Mouse (Mus musculus): ENCODE measurements at regions not wholly inside any gene's neighbourhood (a gene's known extent, or its start where the extent isn't known, plus 50 kb on each side); places are given as distances from the start of the nearest gene placed in this dataset.

DNA sequence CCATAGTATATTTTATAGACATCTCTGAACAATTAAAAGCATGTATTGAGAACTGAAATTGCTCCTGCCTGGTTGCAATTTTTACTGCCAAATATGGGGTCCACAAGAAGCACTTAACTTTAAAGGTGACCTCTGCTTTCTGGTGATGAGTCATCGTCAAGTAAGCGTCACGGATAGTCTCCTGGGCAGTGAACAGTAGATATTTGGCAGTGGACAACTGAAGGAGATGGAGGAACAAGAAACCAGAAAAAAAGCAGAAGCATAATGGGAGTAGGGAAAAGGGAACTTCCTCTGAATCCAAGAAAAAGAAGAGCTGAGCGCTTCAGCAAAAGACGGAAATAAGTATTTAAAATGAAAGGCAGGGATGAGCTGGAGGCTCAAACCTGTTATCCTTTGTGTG, 199.3 kb downstream of the Sox4 start:
- DNase-seq (ENCODE audit: low spot score) = no peak

DNA sequence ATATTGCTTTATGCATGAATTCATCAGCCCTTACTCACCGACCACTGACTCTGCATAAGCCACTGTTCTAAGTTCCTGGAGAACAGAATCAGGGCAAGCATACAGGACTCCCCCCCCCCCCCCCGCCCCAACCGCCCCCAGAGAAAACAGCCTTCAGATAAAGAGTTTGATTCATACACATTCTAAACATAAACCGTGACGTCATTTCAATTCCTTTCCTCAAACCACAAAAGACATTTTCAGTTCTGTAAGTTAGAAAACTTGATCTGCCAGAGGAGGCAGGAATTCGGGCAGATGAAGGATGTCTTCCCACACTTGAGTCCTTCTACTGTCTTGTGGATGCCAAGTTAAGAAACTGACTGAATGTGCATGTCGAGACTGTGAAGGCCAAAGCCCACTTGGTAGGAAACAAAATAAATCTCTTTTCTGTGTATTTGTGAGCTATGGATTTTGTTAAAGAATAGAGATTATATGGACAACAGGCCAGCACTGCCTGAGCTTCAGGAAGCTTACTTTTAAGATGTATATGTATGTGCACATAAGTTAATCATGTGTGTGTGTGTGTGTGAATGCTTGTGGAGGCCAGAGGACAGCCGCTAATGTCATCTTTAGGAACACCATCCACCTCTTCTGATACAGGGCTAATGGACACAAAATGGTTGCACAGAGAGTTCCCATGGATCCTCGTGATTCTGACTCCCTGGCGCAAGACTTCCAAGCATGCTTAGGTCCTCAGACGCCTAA, 202.4 kb downstream of the Sox4 start:
- DNase-seq (ENCODE audit: low spot score) = no peak

DNA sequence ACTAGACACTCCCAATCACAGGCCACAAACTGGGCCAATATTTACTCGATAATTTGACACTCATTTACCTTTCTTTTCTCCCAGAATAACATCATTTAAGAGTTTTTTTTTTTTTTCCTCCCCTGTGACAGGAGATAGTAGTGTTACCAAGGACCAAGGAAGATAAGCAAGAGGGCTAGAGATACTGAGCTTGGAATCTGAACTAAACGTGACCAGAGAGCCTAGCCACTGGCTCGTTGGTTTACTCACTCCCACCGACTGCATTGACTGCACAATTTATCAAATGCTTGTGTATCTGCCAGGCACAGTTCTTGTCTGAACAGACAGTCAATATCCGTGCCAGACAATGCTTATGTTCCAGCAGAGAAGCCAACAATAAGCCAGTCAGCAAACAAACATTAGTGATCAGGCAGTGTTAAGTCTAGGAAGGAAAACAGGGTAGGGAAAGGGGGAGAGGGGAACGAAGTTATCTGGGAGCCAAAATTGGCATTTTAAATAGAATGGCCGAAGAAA, 213.3 kb downstream of the Sox4 start:
- DNase-seq (ENCODE audit: low spot score) = no peak

DNA sequence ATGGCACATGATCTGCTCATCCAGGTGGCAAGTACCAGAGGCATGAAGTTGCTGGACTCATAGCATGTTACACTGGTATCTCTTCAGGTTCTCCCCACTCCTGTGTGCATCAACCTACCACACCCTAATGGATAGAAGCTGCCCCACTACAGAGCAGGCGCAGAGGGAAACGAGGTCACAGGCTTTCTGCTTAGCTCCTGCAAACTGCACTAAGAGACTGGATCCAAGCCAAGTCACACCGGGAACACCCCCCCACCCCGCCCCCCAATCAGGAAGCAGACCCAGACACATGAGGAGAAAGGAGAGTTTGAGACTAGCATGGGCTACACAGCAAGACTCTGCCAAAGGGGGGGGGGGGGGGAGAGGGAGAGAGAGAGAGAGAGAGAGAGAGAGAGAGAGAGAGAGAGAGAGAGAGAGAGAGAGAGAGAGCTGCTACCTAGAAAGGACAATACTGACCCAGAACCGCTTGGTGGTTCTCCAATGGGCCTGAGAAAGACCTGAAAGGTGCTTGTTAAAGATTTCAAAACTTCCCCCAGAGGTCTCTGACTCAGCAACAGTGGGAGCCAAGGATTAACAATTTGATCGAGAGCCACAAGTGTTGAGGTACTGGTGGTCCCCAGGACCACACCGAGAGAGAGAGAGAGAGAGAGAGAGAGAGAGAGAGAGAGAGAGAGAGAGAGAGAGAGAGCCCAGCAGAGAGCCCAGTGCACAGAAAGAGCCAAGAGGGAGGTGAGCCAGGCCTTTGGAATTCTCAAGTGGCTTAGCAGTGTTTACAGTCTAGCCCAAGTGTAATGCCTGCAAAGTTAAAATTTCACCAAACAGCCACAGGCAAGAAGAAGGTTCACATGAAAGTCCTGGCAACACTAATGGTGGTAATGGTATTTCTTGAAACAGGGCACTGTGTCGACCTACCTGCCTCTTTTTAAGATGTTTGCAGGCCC, 215.1 kb downstream of the Sox4 start:
- no peak for DNase-seq (ENCODE audit: low spot score)

DNA sequence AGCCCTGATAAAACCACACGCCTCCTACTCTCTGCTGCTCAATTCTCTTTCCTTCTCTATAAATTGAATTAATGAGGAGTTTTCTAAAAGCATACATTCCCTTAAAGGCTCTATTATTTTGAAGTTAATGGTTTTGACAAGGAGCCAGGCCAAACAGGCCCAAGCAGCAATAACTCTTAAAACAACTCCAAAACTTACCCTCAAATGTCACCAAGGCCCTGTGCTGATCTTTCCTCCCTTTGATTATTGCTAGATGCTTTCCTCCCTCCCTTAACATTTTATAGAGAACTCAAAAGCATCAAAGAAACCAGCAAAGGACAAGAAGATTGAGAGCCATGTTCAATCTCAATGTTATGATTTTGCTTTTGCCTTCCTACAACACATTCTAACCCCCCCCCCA, 221.0 kb downstream of the Sox4 start:
- DNase-seq (ENCODE audit: low spot score) = no peak

DNA sequence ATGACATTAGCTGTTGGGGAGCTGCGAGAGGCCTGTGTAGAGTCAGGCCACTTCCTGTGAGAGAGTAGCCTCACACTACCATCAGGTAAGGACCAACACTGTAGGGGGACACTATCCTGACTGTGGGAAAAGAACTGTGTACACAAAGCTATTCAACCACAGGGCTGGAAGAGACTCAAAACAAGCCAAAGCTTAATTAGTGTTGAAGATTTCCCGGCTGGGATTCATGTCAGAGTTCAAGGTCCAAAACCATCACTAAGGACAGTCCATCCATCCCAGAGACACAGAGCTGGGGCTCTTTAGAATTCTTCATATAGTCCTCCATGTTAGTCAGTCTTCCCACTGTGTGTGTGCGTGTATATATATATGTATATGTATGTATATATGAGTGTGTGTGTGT, 221.5 kb downstream of the Sox4 start:
- DNase-seq (ENCODE audit: low spot score) = no peak

DNA sequence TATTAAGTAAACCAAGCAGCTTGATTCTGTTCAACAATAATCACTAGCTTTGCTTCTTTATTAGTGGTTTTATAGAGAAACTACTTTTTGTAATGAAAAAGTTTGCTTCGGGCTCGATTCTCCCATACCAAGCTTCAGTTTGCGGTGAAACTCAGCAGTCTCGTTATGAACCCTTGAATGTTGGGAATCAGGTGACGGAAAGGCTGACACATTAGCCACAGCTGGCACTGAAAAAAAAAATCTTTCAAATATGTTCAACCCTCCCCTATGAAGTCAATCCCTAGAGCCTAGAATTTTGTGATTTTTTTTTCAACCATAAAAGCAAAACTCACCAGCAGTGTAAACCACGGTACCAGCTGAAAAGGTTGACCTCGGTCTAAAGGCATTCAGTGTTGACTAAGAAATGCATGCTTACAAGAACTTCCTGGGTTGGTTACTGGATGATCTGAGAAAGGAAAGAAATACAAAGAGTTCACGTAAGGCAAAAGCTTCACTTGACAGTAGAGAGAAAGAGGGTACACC, 223.4 kb downstream of the Sox4 start:
- DNase-seq (ENCODE audit: low spot score) = no peak

DNA sequence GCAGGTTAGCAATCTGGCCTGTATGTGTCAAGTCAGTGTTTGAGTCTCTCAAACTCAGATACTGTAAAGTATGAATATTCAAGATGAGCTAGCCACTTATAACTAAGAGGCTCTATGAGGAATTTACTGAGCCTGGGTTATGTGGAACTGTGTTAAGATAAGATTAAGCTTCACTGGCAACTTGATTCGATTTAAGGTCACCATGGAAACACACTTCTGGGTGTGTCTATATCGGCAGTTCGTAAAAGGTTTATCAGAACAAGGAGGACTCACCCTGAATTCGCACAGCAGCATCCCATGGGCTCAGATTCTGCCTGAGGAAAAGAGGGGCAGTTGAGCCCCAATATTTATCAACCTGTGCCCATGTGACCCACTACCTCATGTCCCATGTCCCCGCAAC, 224.7 kb downstream of the Sox4 start:
- DNase-seq (ENCODE audit: low spot score) = no peak

DNA sequence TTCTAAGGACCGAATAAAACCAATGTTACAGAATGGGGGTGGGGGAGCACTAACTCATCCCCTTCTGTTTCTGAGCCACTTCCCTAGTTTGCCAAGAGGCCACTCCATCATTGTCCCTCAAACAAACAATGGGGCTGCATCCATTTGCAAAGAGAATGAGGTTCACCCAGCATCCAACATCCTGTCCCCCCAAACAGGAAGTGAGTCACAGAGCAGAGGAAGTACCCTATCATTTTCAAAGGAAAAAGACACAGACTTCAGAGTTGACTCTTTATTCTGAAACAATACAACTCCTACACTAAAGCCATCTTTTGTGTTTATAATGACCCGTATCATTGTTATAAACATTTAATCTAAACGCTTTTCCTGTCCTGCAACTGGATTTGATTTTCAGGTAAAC, 229.2 kb downstream of the Sox4 start:
- DNase-seq (ENCODE audit: low spot score) = peak; percentile 30

DNA sequence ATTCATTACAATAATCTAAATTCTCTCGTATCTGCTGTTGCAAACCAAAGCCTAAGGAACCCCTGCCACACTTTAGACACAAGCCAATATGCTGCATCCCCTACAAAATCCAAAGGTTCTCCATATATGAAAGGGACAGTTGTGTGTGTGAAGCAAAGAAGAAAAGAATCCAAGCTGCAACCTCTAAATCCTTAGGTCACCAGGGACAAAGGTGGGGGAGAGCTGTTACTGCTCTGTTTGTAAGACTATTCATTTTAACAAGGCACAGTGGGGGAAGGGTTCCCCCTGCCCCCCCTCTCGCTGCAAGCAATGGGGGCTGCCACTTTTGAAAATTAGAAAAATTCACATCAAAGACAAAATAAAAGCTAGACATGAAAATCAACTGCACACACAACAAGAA, 231.4 kb downstream of the Sox4 start:
- no peak for DNase-seq (ENCODE audit: low spot score)

DNA sequence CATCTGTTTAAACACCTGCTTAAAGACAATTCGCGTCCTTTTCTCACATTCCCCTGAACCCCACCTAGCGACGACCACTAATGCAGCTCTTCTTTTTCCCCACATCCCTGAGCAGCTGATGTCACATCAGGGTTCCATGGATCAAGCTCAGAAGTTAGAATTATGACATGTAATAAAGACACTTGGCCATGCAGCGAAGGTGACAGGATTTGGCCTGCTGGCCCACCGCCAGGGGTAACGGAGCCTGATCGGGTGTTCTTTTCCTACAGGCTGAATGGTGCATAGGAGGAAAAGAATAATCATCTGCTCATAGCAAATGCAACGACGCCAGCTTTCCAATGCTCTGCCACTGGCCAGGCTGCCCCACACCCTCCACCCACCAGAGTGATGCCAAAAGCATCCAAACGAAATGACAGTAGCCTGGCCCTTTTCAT, 231.9 kb downstream of the Sox4 start:
- DNase-seq (ENCODE audit: low spot score) = no peak

DNA sequence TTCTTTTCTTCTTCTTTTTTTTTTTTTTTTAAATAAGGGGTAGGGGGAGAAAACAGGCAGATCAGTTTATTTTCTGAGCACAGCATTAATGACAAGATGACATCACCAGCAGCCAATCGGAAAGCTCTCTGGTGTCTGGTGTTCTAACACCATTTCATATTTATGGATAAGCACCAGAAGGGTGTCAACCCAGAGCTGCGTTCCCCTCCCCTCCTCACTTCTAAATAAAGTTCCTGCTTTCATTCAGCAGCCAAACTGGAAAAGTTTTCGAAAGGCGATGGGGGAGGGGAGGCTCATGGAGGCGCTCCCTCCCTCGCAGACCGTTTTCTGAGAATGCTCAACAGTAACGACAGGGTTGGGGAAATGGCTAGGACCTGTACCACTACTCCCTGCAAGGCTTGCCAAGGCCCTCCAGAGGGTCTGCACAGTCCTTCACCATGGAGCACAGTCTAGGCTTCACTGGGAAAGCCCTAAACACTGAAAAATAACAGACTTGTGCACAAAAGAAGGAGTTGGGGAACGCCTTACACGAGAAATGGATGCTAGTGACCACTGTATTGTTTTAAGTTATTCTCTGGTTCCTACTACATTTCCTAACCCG, 232.8 kb downstream of the Sox4 start:
- DNase-seq (ENCODE audit: low spot score) = peak; percentile 42

DNA sequence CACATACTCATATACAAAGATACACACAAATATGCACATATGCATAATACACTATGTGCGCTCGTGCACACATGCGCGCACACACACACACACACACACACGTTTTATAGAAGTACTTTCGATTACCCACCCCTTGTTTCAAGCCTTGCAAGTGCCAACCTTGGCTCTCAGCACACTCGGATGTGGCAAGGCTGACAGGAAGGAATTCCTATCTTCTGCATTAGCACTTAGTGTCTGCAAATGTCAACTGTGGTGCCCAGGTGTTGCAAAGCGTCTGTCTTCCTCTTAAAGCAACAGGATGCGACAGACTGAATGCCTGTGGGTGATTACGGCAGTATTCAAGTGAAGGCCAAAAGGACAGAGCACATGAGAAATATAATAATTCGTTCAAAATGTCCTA, 233.3 kb downstream of the Sox4 start:
- DNase-seq (ENCODE audit: low spot score) = no peak

DNA sequence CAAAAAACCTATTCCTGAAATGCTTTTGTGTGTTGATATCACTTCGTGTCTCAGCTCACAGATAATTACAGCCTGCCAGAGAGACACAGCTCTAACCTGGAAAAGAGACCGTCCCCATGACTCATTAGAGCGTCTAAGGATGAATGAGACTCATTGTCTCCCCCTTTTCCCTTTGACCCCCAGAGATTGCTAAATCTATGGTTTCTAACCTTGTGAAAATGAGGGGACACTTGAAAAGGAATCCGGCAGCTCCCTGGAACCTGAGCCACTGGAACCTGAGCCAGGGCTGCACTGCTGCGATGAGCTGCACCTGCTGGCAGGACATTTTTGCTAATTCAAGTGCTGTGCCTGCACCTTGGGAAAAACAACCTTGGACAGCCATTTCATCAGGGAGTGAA, 234.6 kb downstream of the Sox4 start:
- DNase-seq (ENCODE audit: low spot score) = no peak

DNA sequence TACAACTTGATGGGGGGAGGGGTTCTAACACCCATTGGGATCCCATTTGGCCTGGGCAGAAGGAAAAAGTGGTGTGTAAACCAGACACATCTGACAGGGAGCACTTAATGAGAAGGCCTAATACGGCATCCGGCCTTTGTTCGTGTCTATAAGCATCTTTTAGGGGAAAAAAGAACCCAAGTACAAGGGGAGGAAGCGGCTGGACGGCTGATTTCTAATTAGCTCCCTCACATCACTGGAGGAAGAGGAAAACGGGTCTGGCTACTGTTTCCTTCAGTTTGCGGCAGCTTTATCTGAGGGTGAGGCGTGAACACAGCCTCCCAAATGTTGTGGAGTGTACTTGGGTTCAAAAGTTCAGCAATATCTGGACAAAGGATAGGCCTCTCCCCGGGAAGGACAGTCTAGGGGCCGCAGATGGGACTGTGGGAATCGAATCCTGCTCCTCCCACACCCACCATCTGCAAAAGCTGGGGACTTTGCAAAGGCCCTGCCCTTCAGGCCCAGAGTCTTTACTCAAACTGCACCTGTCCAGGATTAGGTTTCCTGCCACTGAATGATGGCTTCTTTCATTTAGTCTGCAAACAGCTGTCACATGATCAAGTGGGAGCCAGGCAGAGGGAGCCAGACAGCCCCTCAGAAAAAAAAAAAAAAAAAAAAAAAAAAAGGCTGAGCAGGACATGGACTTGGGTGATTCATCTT, 235.2 kb downstream of the Sox4 start:
- DNase-seq (ENCODE audit: low spot score) = peak; percentile 71

DNA sequence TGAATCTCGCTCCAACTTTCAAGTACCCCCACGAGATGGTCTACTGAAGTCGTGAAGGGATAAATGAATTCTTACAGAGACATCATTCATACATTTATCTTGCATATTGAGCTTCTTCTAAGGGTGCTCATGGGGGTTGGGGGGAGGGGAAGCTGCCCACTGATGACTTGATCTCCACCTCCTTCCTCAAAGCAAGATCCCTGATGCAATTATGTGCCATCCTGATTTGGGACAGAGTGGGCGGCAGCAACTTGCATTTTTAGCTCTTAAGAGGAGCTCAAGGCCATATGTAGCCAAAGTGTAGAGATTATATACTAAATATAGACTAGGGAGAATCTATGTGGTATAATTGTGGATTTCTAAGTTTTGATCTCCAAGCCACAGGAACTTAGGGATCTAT, 236.1 kb downstream of the Sox4 start:
- DNase-seq (ENCODE audit: low spot score) = no peak

DNA sequence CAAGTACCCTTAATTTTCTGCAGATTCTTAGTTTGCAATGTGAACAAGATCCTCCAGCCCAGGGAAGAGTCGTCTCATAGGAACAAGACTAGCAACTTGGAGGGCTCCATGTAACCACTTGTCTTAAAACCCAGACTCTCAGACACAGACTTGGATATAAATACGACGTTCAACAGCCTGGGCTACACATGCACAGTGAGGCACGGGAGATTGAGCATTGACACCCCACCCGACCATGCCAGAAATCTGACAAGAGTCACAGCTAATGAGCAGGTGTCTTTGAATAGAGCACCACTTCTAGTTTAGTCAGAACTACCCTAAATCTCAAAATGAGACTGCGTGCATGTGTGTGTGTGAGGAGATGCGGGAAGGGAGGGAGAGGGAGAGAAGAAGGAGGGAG, 243.5 kb downstream of the Sox4 start:
- no peak for DNase-seq (ENCODE audit: low spot score)

DNA sequence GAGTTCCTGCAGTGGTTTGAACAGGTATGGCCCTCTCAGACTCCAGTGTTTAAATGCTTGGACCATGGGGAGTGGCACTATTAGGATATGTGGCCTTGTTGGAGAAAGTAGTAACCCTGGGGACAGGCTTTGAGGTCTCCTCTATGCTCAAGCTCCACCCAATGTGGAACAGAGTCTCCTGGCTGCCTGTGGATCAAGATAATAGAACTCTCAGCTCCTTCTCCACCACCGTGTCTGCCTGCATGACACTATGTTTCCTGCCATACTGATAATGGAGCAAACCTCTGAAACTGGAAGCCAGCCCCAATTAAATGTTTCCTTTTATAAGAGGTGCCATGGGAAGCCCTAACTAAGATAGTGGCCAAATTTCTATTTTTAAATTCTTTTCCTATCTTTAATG, 252.2 kb downstream of the Sox4 start:
- no peak for DNase-seq (ENCODE audit: low spot score)

DNA sequence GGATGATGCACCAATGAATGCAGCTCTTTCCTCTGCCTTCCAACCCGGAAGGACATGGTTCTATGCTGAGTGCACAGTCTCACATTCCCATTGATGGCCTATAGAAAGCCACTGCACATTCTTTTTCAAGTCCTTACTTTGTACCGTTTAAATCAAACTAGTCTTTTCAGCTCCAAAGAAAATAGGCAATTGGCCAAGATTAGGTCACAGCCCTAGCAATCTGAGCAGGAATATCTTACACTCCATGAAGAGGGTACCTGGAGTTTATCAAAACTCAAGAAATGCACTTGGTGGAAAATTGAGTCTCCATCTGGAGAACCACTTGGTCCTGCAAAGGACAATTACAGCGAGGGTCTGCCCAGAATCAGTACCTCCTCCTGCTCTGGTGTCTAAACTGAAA, 253.4 kb downstream of the Sox4 start:
- no peak for DNase-seq (ENCODE audit: low spot score)

DNA sequence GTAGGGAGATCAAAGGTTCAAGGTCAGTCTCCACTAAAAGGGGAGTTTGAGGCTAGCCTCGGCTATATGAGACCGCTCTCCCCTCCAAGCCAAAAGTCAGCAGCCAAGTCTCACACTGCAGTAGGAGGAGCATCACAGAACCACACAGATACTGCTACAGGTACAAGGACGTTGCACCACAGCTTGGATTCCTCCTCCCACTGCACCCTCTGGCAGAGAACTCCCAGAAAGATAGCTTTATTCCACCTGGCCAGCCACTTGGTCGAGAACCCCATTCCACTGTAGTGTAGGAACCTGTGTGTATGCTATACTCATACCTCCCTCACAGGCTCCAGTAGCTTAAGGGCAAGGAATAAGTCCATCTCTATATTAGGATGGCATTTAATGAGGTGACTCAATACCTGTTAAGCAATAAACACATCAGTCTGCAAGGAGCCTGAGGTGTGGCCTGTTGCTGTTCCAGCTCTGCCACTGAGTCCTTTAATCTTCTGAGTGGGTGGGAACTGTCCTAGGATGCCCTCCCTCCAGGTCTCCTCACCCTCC, 254.0 kb downstream of the Sox4 start:
- DNase-seq (ENCODE audit: low spot score) = no peak
